Mouse (Mus musculus): ENCODE measurements around the gene Rdh16. TPM values are rescaled to one million over a fixed set of nuclear protein-coding genes. Genes with fewer than 3 reads are reported as not detected.
"Not testable (repeated sequence)": the region's sequence is repeated elsewhere in the genome, so short reads cannot be mapped to it uniquely, and the experiment has no call there.

The Rdh16 gene
- polyA plus RNA-seq (2014; fragmentation: Nextera tagmentation; extraction: Ambion mirVana) = not detected in 2 replicates

DNA sequence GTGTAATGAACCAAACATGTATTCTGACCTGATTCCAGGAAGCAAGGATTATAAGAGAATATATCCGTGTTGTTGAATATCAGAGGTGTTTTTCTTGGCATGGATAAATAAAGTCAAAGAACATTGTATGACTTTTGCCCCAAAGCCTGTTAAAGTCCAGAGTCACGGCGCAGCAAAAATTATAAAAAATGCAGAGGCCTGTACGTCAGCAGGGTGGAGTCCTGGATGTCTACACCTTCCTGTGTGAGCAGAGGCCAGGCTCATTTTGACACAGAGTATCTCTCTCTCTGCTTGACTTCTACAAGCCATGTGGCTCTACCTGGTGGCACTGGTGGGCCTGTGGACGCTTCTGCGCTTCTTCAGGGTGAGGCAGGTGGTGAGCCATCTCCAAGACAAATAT, at the start of gene Rdh16:
Rdh16 (plus strand) TSS at position 262 of the 400 bp plus-strand sequence.
- Histone ChIP-seq H3K4me1 (ENCODE audit: control insufficient read depth, insufficient read depth, low read length) (no peaks in the 10 kb centered on the region), H3K27me3 (ENCODE audit: control insufficient read depth, insufficient read depth, low read length) (no peaks in the 10 kb centered on the region), H3K36me3 (ENCODE audit: control insufficient read depth, insufficient read depth, low read length) (no peaks in the 10 kb centered on the region), H3K4me2 (ENCODE audit: low read depth) (no peak within 1 kb of the TSS), H3K4me3 (ENCODE audit: low read depth, low read length) (no peak within 1 kb of the TSS), H3K9me3 (ENCODE audit: control insufficient read depth, low read length) (no peaks in the 10 kb centered on the region), H3K9ac (ENCODE audit: low read length) (no peak within 1 kb of the TSS), H3K27ac (ENCODE audit: low read depth, low read length) (no peak within 1 kb of the TSS)
- DNase-seq (ENCODE audit: low spot score) (no peak), ATAC-seq (ENCODE audit: insufficient read depth, low FRiP score, low TSS enrichment) (no peak)
- 89% methylated on average over 6 of the region's 6 CpGs for WGBS

DNA sequence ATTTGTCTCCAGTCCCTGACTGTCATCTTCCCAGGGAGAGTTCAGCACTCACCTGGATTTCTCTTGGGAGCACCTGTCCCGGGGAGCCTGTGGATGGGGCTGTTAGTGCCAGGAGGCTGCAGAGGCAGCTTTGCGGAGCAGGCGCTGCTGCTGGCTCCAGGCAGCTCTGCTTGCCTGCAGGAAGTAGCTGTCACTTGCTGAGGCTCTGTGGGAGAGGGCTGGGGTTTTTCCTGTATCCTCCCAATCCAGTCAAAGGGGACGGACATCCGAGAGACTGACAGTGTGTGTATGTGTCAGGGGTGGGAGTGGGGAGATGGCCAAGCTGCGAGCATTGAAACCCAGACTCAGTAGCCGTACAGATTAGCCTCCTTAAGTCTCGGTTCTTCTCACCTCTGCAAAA, 49.4 kb upstream of the Rdh16 start, which contains the start of gene Gpr182:
Gpr182 (minus strand) TSS at position 185 of the 400 bp plus-strand sequence.
- no peak within 1 kb of the TSS for H3K9ac ChIP-seq (ENCODE audit: low read length)
- no peaks in the 10 kb centered on the region for H3K9me3 ChIP-seq (ENCODE audit: control insufficient read depth, low read length)
- no peak within 1 kb of the TSS for H3K4me3 ChIP-seq (ENCODE audit: low read depth, low read length)
- peaks cover 13% of the 10 kb centered on the region for H3K4me1 ChIP-seq (ENCODE audit: control insufficient read depth, insufficient read depth, low read length)
- WGBS = 61% methylated on average over 8 of the region's 8 CpGs
- H3K4me2 ChIP-seq (ENCODE audit: low read depth) = no peak within 1 kb of the TSS
- DNase-seq (ENCODE audit: low spot score) (no peak), ATAC-seq (ENCODE audit: insufficient read depth, low FRiP score, low TSS enrichment) (no peak)
- H3K36me3 ChIP-seq (ENCODE audit: control insufficient read depth, insufficient read depth, low read length) = peaks cover 2% of the 10 kb centered on the region
- no peaks in the 10 kb centered on the region for H3K27me3 ChIP-seq (ENCODE audit: control insufficient read depth, insufficient read depth, low read length)
- H3K27ac ChIP-seq (ENCODE audit: low read depth, low read length) = no peak within 1 kb of the TSS

DNA sequence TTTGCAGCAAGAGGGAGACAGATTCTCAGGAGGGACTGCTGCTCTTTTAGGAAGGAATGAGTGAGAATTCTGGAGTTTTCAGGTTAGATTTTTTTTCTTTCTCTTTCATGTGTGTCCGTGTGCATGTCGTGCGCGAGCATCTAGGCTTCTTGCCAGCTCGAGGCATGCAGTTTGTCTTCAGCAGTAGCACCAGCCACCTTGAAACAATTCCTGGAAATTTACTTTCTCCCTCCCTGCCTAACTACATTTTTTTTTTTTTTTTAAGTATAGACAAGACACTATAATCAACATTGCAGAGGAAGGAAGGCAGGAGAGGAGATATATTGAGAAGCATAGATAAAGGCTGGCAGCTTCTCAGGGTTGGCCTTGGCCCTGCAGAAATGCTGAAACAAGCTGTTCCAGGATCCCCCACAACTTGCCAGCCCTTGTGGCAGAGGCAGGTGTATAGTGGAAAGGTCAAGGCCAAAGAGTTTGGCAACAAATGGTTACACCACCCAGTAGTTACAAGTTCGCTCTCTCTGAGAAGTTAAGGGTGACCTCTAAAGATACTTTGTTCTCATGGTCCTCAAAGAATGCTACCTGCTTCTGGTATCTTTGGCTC, 46.3 kb upstream of the Rdh16 start:
- Histone ChIP-seq H3K36me3 (ENCODE audit: control insufficient read depth, insufficient read depth, low read length) (no peaks in the 10 kb centered on the region), H3K27me3 (ENCODE audit: control insufficient read depth, insufficient read depth, low read length) (no peaks in the 10 kb centered on the region), H3K9ac (ENCODE audit: low read length) (no peak overlapping the region), H3K4me1 (ENCODE audit: control insufficient read depth, insufficient read depth, low read length) (peaks cover 2% of the 10 kb centered on the region), H3K4me3 (ENCODE audit: low read depth, low read length) (no peak overlapping the region), H3K4me2 (ENCODE audit: low read depth) (no peak overlapping the region), H3K27ac (ENCODE audit: low read depth, low read length) (no peak overlapping the region), H3K9me3 (ENCODE audit: control insufficient read depth, low read length) (no peaks in the 10 kb centered on the region)
- ATAC-seq (ENCODE audit: insufficient read depth, low FRiP score, low TSS enrichment) (no peak), DNase-seq (ENCODE audit: low spot score) (no peak)
- 86% methylated on average over 6 of the region's 6 CpGs for WGBS

DNA sequence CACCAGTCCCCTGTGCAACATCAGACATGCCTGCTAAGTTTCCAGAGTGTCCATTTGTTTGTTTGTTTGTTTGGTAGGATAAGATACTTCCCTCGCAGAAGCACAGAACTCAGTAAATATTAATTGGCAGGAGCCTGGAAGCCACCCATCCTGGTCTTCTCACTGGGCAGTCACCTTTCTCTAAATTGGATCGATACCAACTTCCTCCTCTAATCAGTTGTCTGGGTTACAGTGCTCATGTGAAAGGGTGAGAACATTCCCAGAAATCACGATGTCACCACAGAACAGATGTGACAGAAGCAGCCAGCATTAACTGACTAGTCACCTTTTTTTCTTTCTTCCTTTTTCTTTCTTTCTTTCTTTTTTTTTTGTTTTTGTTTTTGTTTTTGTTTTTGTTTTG, 45.7 kb upstream of the Rdh16 start:
- ATAC-seq (ENCODE audit: insufficient read depth, low FRiP score, low TSS enrichment) = no peak
- 84% methylated on average over 3 of the region's 3 CpGs for WGBS

DNA sequence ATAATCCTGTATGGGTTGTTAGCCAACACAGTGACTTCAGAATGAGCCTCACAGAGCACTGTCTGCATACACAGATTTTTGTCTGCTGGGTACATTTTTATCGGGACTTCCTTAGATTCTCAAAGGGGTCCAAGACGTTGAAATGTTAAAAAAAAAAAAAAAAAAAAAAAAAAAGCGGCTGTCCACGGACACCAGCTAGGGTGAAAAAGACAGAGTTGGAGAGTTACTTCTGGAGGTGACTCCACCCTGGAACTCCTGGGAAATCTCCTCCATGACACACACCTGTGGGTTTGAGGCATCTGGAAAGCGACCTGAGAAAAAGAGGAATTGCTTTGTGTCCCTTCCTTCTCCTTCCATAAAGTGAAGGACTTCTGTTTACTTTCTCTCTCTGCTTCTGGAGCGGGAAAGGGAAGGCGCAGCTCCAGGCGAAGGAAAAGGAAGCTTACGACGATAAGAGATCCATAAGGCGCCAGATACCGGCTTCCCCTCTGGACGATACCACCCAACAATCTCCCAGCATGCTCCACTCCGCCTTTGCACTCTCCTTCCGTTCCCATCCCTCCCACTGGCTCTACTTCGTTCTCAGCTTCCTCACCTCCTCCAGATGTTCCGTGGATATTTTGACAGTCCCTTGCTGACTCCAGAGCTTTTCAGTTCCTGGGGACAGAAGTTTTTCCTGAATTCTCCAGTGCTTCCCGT, 45.0 kb upstream of the Rdh16 start:
- H3K9me3 ChIP-seq (ENCODE audit: control insufficient read depth, low read length) = no peaks in the 10 kb centered on the region
- no peaks in the 10 kb centered on the region for H3K27me3 ChIP-seq (ENCODE audit: control insufficient read depth, insufficient read depth, low read length)
- no peak overlapping the region for H3K9ac ChIP-seq (ENCODE audit: low read length)
- no peak overlapping the region for H3K4me2 ChIP-seq (ENCODE audit: low read depth)
- H3K27ac ChIP-seq (ENCODE audit: low read depth, low read length) = no peak overlapping the region
- WGBS = 52% methylated on average over 18 of the region's 18 CpGs
- no peak overlapping the region for H3K4me3 ChIP-seq (ENCODE audit: low read depth, low read length)
- H3K36me3 ChIP-seq (ENCODE audit: control insufficient read depth, insufficient read depth, low read length) = no peaks in the 10 kb centered on the region
- H3K4me1 ChIP-seq (ENCODE audit: control insufficient read depth, insufficient read depth, low read length) = no peaks in the 10 kb centered on the region
- DNase-seq (ENCODE audit: low spot score) (no peak), ATAC-seq (ENCODE audit: insufficient read depth, low FRiP score, low TSS enrichment) (no peak)

More for the DNA sequence above, 45.7 kb upstream of the Rdh16 start:
- Histone ChIP-seq H3K36me3 (ENCODE audit: control insufficient read depth, insufficient read depth, low read length) (no peaks in the 10 kb centered on the region), H3K9me3 (ENCODE audit: control insufficient read depth, low read length) (no peaks in the 10 kb centered on the region), H3K4me1 (ENCODE audit: control insufficient read depth, insufficient read depth, low read length) (no peaks in the 10 kb centered on the region), H3K4me3 (ENCODE audit: low read depth, low read length) (no peak overlapping the region), H3K9ac (ENCODE audit: low read length) (no peak overlapping the region), H3K4me2 (ENCODE audit: low read depth) (no peak overlapping the region), H3K27ac (ENCODE audit: low read depth, low read length) (no peak overlapping the region), H3K27me3 (ENCODE audit: control insufficient read depth, insufficient read depth, low read length) (no peaks in the 10 kb centered on the region)
- DNase-seq (ENCODE audit: low spot score) = no peak

DNA sequence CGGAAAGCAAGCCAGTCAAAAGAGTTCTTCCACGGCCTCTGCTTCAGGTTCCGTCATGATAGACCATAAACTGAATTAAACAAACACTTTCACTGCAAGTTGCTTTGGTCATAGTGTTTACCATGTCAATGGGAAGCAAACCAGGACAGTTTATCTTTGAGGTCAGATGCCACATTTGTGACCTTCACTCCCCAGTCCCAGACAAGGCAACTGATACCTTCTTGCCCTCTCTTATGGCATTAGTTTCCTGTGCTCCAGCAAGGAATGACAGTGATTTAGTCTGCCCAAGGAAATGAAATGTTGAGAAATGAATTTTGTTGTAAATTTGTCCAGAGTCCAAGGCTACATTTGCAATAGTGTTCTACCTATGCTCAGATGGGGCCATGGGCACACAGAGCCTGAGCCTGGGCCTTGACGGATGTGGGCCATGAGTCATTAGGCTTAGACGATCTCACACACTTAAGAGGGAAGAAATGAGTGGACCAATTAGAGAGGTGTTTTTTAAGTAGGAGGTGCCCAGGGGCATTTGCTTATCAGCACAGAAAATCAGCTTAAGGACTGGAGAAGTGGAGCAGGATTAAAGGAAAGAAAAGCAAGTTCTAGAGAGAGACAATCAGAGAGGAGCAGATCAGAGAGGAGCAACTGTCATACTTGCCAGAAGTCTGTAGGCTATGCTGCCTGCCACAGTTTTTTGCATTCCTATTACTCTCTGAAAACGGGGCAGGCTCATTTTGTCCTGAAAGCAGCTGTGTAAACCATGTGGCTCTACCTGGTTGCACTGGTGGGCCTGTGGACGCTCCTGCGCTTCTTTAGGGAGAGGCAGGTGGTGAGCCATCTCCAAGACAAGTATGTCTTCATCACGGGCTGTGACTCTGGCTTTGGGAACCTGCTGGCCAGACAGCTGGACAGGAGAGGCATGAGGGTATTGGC, 41.5 kb upstream of the Rdh16 start, which contains the start of the genes Rdh1 and Rdh16f1:
Rdh1 (plus strand) TSS at position 541 of the 930 bp plus-strand sequence.
Rdh16f1 (plus strand) TSS at position 607 of the 930 bp plus-strand sequence.
- H3K9ac ChIP-seq (ENCODE audit: low read length) = no peak within 1 kb of the TSS
- no peak for DNase-seq (ENCODE audit: low spot score)
- no peak for ATAC-seq (ENCODE audit: insufficient read depth, low FRiP score, low TSS enrichment)
- no peaks in the 10 kb centered on the region for H3K36me3 ChIP-seq (ENCODE audit: control insufficient read depth, insufficient read depth, low read length)
- no peaks in the 10 kb centered on the region for H3K4me1 ChIP-seq (ENCODE audit: control insufficient read depth, insufficient read depth, low read length)
- no peak within 1 kb of the TSS for H3K27ac ChIP-seq (ENCODE audit: low read depth, low read length)
- H3K4me3 ChIP-seq (ENCODE audit: low read depth, low read length) = no peak within 1 kb of the TSS
- no peak within 1 kb of the TSS for H3K4me2 ChIP-seq (ENCODE audit: low read depth)
- no peaks in the 10 kb centered on the region for H3K27me3 ChIP-seq (ENCODE audit: control insufficient read depth, insufficient read depth, low read length)
- H3K9me3 ChIP-seq (ENCODE audit: control insufficient read depth, low read length) = no peaks in the 10 kb centered on the region
- WGBS = 81% methylated on average over 9 of the region's 9 CpGs

DNA sequence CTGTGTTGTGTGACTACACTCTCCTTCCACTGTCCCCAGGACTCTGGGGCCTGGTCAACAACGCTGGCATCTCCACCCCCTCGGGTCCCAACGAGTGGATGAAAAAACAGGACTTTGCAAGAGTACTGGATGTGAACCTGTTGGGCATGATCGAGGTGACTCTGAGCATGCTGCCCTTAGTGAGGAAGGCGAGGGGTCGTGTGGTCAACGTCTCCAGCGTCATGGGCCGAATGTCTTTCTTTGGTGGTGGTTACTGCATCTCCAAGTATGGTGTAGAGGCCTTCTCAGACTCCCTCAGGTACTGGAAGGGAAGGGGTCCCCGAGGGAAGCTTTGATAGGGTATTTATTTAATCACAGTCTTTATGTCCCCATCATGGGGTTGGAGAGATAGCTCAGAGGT, 38.0 kb upstream of the Rdh16 start:
- H3K4me1 ChIP-seq (ENCODE audit: control insufficient read depth, insufficient read depth, low read length); H3K9me3 ChIP-seq (ENCODE audit: control insufficient read depth, low read length); H3K27me3 ChIP-seq (ENCODE audit: control insufficient read depth, insufficient read depth, low read length); H3K36me3 ChIP-seq (ENCODE audit: control insufficient read depth, insufficient read depth, low read length); H3K4me3 ChIP-seq (ENCODE audit: low read depth, low read length); H3K9ac ChIP-seq (ENCODE audit: low read length); H3K27ac ChIP-seq (ENCODE audit: low read depth, low read length); ATAC-seq (ENCODE audit: insufficient read depth, low FRiP score, low TSS enrichment); DNase-seq (ENCODE audit: low spot score); H3K4me2 ChIP-seq (ENCODE audit: low read depth): not testable (repeated sequence)
- 87% methylated on average over 10 of the region's 10 CpGs for WGBS

DNA sequence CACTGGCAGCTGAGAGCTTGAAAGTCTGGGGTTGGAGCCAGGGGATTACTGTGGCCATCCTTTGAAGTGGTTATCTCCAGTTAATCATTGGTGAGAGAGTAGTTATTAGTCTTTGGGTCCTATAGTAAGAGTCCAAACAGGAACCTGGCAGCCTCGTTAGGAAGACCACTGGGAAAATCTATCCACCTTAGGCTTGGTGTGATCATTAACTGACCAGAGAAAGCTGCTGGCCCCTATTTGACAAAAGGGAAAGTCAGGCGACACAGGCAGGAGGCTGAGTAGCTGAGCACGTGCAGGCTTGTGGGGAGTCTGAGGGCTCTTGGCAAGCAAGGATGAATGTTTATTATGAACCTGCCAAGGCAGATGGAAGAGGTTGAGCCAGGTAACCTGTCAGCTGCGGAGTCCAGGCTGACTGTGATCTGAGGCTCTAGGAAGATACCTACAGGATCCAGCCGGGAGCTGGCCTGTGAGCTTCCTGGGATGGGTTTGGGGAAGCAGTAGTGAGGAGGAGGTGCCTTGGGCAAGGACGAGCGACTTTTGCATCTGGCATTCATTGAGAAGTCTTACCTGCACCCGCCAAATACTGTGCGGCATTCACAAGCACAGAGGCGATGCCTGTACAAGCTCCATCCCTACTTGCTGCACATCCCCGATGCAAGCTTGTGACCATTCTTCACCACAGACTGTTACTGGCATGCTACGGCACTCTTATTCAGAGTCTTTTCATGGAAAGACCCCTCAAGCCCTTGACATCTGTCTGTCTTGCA, 36.9 kb upstream of the Rdh16 start:
- Histone ChIP-seq H3K27ac (ENCODE audit: low read depth, low read length) (no peak overlapping the region), H3K9me3 (ENCODE audit: control insufficient read depth, low read length) (no peaks in the 10 kb centered on the region), H3K4me1 (ENCODE audit: control insufficient read depth, insufficient read depth, low read length) (no peaks in the 10 kb centered on the region), H3K4me3 (ENCODE audit: low read depth, low read length) (no peak overlapping the region), H3K36me3 (ENCODE audit: control insufficient read depth, insufficient read depth, low read length) (no peaks in the 10 kb centered on the region), H3K9ac (ENCODE audit: low read length) (no peak overlapping the region), H3K4me2 (ENCODE audit: low read depth) (no peak overlapping the region), H3K27me3 (ENCODE audit: control insufficient read depth, insufficient read depth, low read length) (no peaks in the 10 kb centered on the region)
- ATAC-seq (ENCODE audit: insufficient read depth, low FRiP score, low TSS enrichment) = no peak
- DNase-seq (ENCODE audit: low spot score) = no peak
- WGBS = 66% methylated on average over 12 of the region's 12 CpGs

Data from neural tube, embryonic 11.5 days (tissue).